Mouse (Mus musculus): ENCODE results near the gene Asic4.

The Asic4 gene

DNA sequence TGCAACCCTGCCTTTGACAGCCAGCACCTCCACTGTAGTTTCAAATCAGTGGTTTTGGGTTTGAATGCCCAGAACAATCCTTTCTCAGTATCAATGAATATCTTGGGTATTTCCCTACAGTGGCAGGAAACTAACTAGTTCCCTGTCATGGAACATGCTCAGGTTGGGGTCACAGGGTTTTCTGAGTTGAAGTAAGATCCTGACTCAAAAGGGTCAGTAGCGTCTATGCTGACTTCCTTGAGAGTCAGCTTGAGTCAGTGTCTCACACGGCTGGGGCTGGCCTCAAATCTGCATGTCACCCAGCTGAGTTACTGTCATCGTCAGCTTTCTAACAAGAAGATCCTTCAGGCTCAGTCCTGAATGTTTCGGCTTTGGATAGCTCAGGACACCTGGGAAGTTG is 48.7 kb downstream of the Asic4 start:
- in situ Hi-C loops (cut with MboI, MseI) = loop anchor here (10.0 to 25.0 kb wide), 2 partner anchors 444 to 1112 kb away; partner anchors contain the start of genes Ctdsp1 (in 1 of the 2) and Slc11a1 (in 1 of the 2)

DNA sequence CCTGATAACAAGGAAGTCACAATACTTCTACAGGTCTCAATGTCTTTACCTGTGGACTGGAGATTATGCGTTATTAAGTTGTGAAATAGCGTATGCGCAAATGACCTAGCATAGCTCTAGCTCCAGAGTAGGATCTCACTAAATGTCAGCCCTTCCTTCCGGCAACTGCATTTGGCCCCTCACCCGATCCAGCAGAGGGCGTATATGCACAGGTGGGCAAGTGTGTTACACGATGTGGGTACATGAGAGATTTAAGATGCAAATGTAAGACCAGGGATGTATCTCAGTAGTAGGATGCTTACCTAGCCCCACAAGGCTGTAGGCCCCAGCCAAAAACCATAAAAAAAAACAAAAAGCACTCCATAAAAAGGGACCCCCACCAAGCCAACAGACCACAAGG is 49.2 kb downstream of the Asic4 start:
- in situ Hi-C loops (cut with MboI, MseI) = loop anchor here (10.0 to 25.0 kb wide), 2 partner anchors 445 to 1112 kb away; partner anchors contain the start of genes Ctdsp1 (in 1 of the 2) and Slc11a1 (in 1 of the 2)

DNA sequence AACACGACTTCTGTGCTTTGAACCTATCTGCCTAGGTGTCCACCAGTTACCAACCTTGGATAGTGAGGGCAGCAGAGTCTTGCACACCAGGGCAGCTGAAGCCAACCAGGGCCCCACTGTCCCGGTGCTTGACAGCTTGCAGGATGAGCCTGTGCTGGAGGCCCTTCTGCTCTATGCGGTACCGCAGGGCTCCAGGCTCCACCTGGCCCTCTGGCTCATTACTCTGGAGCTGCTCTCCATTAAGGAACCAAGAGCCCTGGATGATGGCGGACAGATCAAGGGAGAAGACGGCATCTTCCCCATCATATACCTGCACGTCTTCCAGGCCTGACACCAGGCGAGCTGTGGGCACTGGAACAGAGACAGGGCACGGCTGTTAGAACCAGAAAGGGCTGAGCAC is 51.7 kb downstream of the Asic4 start:
- in situ Hi-C loops (cut with MboI, MseI) = no loop called here

DNA sequence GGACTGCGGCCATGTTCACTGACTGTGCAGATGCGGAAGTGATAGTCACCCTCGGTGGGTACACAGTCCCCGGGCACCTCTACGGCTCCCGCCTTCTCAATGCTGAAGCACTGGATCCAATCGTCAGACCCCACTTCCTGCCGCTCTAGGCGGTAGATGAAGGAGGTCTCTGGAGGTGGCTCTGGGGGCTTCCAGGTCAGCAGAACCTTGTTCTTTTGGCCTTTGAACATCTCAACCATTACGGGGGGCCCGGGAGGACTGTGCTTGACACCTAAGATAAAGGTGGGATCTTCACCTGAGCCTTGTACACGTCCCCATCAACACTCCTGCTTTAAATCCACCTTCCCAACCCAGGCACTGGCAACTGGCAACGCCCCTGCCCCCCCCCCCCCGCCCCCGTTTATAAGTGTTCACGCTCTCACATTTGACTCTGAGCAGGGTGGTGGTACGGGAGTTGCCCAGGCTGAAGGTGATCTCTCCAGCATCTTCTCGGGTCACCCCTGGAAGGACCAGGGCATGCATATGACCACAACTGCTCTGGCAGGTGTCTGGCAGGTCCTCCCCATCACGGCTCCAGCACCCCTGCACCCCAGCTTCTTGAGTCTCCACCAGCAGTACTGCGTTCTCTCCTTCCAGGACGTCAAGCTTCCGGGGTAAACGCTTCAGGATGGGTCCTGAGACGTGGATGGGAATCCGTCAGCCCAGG is 52.9 kb downstream of the Asic4 start:
- in situ Hi-C loops (cut with MboI, MseI) = no loop called here

DNA sequence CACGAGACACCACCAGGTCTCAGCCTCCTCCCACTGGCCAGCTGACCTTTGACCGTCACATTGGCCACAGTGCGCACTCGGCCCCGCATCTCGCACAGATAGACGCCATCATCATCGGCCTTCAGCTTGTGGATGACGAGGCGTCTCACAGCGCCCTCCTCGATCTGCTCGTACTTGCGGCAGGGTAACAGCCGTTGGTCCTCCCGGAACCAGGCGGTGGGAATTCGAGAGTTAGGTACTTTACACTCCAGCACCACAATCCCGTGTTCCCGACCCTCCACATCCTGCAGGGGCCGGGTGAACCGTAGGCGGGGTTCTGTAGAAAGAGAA is 53.4 kb downstream of the Asic4 start:
- in situ Hi-C loops (cut with MboI, MseI) = no loop called here

DNA sequence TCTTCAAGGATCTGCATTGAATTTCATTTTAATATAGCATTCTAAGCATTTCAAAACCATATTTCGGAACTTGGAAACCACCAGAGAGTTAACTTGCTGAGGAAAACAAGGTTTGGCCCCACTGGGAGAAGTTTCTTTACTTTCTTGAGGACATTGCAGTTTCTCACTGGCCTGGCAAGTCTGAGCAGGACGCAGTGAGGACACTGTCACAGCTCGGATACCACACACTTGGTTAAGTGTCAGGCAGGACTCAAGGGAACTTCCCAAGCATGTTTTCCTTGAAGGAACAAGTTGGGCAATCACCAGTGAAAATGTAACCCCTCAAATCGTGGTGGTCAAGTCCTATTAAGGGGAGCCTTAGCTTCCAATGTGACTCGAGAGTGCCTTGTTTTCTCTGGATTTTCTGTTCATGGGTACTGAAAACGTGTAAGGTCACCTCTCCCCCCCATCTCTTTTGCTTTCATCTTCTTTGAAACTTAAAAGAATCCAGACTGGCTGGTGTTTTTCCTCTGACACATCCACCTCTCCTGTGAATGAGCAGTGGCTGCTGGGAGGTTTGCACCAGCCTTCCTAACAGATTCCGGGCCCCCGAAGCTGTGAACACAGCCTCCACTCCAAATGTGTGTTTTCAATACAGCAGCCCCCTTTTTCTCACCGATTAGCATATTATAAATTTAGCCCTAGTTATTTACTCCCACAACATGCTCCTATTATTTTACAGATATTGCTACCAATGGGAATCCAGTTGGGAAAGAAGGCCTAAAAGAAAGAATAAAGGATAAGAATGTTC is 54.2 kb downstream of the Asic4 start:
- in situ Hi-C loops (cut with MboI, MseI) = no loop called here

DNA sequence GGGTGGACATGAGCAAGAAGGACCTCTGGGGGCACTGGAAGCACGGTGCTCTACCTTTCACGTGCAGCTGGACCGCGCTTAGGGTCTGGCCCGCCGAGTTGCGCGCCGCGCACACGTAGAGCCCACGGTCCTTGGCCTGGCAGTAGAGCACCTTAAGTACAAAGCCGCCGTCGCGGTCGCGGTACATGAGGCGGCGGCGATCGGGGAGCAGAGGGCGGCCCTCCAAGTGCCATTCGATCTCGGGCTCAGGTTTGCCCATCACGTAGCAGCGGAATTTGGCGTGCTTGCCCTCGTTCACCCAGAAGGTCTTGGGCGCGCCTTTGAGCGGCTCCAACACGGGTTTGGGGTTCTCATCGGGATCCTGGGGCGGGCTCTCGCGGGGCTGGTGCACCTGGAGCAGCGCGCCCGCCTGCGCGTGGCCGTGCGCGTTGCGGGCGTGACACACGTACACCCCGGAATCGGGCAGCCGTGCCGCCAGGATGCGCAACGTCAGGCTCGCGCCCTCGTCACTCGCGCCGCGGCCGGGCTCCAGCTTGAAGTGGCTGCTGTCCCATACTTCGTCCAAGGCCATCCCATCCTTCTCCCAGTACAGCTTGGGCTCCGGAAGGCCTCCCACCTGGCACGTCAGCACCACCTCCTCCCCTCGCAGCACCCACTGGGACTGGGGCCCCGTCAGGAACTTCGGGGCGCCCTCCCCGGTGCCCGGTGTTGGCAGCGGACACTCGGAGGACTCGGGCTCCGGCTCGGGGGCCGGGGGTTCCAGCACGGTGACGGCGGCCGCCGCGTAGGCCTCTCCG is 55.1 kb downstream of the Asic4 start:
- in situ Hi-C loops (cut with MboI, MseI) = no loop called here

DNA sequence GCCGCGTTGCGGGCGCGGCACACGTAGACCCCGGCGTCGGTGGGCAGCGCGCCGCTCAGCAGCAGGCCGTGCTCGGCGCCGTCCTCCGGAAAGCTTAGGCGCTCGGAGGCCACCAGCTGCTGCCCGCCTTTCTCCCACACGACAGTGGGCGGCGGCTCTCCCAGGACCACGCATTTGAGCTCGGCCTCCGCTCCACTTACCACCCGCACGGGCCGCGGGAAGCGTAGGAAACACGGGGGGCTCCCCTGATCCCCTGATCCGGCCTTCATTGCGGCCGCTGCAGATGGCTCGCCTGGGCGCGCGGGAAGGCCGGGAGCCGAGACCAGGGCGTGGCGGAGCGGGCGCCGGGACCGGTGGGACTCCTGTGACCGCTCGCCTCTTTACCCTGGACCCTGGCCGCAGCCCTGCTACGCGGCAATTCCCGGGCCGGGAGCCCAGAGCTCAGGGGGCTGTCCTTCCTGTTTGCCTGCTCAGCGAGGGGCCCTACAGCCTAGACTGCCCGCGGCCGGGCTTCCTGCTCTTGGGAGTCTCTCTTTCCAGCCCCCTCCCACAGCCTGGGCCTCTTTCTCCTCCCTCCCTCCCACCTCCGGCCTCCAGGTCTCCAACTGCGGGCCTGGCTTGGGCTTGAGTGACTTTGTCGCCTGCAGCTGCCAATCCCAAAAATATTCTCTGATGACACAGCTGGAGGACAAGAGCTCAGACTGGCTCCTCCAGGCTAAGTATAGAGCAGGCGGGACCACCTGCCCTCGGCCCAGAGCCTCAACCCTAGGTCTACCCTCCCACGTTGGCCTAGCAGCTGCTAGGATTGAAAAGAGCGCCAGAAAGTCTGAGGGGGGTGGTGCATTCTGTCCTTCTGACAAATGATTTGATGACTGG is 56.0 kb downstream of the Asic4 start, which contains the start of gene Obsl1:
TSS of gene Obsl1 (minus strand) at position 497 of the 876 bp plus-strand sequence.
- in situ Hi-C loops (cut with MboI, MseI) = no loop called here

DNA sequence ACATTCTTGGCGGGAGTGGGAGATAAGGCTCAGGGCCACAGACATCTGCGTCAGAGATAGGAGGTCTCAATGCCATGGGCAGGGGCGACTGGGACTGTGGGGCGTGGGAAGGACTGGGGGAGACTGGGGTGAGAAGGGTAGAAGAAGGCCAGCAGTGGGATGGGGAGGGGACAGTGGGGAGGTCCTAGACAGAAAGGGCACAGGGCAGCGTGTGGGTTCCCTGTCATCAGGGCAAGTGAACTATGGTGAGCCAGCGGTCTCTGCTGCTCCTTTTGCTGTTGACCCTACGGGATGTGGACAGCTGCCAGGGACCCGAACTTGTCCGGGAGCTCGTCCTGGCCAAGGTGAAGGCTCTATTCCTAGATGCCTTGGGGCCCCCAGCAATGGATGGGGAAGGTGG is 56.8 kb downstream of the Asic4 start, which contains the start of gene Inha:
TSS of gene Inha (plus strand) at position 72 of the 400 bp plus-strand sequence.
- in situ Hi-C loops (cut with MboI, MseI) = no loop called here

DNA sequence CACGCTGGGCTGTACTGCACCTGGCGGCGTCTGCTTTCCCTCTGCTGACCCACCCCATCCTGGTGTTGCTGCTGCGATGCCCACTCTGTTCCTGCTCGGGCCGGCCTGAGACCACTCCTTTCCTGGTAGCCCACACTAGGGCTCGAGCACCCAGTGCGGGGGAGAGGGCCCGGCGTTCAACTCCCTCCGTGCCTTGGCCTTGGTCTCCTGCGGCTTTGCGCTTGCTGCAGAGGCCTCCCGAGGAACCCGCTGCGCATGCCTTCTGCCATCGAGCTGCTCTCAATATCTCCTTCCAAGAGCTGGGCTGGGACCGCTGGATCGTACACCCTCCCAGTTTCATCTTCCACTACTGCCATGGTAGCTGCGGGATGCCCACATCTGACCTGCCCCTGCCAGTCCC is 59.4 kb downstream of the Asic4 start:
- in situ Hi-C loops (cut with MboI, MseI) = no loop called here

DNA sequence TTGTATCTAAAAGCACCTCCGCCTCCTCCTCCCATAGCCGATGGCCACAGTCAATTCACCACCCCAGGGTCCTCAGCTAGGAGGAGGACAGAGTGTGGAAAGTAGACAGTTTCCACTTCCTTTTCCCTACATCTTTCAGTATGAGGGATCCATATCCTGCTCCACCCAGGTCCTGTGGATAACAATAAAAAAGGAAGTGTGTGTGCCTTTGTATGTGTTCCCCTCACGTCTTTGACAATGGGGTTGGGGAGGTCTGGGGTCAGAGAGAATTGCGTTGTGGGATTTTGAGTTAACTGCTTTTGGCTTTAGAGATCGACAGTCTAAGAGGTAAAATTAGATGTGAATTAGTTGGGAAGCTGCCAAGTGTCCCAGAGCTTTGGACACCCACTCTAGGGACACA is 59.9 kb downstream of the Asic4 start:
- in situ Hi-C loops (cut with MboI, MseI) = no loop called here

DNA sequence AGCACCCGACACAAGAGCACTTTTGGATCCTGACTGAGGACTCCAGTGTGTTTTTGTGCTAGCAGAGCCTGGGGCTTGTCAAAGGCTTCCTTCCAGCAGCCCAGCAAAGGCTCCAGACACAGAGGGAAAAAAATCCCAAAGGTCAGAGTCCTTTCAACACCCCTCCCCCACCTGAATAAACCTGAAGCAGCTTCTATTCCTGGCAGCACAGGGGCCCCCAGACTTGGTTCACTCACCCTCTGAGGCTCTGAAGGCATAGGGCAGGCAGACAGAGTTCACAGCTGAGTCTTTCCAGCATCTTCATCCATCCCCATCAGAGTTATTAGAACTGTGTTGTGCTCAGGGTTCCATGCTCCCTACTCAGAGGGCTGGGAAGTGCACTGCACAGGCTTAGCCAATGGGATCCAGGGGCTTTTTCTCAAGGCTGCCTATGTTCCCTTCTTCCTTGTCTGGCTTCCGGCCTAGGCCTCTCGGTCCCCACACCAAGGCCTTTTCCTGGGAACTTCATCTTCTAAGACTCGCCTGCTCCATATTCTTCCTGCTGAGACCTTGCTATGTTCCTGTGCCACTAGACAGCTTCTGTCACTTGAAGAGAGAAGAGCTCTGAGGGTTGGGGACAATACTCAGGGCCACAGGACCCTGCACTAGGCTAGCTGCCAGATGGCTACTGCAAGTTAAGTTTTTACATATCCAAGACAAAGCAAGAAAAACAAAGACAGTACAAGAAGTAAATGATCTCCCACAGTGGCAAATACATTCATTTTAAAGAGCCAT is 61.4 kb downstream of the Asic4 start:
- in situ Hi-C loops (cut with MboI, MseI) = no loop called here

DNA sequence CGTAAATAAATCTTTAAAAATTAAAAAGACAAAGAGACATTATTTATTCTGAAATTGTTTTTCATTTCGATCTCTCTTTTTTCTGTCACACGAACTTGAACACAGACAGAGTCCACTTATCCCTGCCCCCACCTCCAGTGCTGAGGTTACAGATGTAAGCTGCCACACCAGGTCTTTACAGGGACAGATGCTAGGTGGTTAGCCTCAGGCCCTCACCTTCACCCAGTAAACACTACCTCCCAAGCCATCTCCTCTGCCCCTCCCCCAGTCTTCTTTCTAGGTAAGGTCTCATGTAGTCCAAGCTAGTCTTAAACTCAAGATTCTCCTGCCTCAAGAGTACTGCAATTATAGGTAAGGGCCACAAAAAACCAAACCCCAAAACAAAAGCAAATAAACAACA is 62.3 kb downstream of the Asic4 start:
- in situ Hi-C loops (cut with MboI, MseI) = no loop called here

DNA sequence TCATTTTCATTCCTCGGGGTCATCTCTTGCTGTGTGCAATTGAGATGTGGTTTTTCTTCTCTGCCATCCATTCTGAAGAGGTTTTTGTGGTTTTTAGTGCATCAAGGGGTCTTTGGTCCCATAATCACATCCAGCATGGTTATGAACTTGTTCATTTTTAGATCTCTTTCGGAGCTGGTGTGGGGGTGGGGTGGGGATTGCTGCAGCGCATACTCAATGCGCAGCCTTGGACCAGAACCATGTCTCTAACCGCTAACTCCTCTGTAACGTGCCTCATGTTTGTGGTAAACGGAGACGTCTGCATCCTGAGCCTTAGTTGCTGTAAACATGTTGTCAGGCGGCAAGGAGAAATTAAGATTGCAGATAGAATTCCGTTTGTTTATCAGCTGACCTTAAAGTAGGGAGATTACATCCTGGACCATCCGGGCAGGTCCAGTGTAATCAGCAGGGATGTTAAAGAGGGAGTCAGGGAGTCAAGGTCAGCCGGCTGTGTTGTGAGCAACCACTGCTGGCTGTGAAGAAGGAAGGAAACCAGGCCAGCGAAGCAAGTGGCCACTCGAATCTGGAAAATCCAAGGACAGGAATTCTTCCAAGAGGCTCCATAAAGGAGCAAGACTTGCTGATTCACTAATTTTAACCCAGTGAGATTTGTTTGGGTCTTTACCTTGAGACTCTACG is 66.6 kb downstream of the Asic4 start:
- in situ Hi-C loops (cut with MboI, MseI) = no loop called here

DNA sequence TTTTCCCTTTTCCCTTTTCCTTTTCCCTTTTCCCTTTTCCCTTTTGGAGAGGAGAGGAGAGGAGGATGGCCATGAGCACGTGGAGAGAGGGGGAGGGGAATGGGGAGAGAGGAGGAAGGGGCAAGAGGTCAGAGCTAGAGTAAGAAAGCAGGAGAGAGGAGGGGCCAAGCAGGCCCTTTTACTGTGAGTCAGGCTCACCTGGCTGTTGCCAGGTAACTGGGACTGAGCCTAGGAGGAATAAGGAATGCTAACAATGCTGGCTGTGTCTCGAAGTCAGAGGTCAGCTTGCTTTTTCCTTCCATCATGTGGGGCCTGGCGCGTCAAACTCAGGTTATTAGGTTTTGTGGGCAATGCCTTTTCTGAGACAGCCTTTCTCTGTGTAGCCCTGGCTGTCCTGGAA is 67.7 kb downstream of the Asic4 start:
- in situ Hi-C loops (cut with MboI, MseI) = no loop called here

DNA sequence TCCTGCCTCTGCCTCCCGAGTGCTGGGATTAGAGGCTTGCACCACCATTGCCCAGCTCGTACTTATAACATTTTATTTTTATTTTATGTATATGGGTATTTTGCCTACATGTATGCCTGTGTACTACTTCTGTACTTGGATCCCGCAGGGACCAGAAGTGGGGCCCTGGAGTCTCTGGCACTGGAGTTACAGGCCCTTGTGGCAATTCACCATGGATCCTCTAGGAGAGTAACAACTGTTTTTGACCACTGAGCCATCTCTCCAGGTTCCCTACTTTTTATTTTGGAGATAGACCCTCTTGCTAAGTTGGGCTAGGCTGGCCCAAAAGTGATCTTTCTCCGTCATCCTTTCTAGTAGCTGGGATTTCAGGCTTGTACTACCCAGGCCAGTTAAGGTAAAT is 68.2 kb downstream of the Asic4 start:
- in situ Hi-C loops (cut with MboI, MseI) = no loop called here

DNA sequence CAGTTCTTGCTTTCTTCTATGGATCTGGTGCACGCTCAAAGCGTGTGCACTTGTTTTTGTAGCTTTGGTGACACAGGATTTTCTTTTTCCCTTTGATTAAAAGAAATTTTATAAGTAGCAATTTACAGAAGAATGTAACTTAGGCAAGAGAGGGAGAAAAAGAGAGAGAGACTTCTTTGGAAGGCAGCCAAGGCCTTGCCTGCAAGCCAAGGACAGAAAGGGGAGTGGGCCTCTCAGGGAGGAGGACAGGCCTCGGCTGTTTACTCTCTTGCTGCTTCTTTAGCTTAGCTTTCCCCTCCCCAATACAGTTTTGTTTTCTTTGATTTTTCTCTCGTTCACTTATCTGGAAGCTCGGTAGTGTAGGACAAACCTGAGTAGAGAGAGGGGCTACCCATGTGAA is 69.3 kb downstream of the Asic4 start:
- in situ Hi-C loops (cut with MboI, MseI) = no loop called here

DNA sequence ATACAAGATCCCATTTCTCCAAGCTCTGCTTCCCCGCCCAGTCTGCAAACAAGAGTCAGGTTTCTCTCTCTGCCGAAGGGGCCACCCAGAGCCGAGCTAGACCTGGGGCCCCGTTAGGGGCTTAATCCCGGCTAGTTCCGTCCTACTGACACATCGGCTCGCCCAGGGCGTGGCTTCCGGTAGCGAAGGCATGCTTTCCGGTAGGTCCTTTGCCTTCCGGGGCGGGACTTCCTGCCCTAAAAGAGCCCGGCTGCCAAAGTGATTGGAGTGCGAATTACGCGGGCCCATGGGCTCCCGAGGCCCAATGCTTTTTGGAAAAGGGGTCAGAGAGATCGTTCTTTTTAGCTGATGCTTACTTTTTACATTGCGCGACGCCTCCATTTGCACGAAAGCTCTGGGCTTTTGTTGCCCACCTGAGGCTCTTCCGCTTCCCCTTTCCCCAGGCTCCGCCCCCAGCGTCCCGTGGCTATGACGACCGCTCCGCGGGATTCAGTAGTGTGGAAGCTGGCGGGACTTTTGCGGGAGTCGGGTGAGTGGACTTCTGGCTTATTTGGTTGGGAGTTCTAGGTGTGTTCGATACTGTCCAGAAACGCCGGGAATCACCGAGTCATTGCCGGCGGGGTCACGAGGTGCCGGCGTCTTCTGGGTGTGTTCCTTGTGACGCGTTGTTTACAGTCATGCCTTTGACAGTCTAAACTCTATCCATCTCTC is 71.2 kb downstream of the Asic4 start, which contains the start of gene Stk11ip:
TSS of gene Stk11ip (plus strand) at position 209 of the 711 bp plus-strand sequence.
- in situ Hi-C loops (cut with MboI, MseI) = loop anchor here in 1 of 2 experiments (10.0 kb wide), 1 partner anchor 657 kb away; no protein-coding TSS in a partner anchor

Measured in T-helper 17 cell (primary cell).